Mouse (Mus musculus) embryonic fibroblast, embryonic 13.5 days (primary cell): Measurements from ENCODE around the gene Rragd.

Source experiments
- CTCF ChIP-seq: IDR thresholded peaks from 2 replicates; pipeline ENCODE4 v1.5.1; 2011; ENCODE audit warnings: mild to moderate bottlenecking, control low read depth, low read length, moderate library complexity, borderline replicate concordance; ENCODE audit not compliant: insufficient read depth
- POLR2A ChIP-seq: IDR thresholded peaks from 2 replicates; pipeline ENCODE4 v1.6.1; 2011; ENCODE audit warnings: low read depth, mild to moderate bottlenecking, control low read depth, low read length, moderate library complexity

- TF ChIP-seq CTCF (no peak), POLR2A (no peak)
Measured at GRCm38 (mm10) chr4:33062981-33063380, 80.1 kb downstream of the Rragd start, which contains the start of gene Gabrr2.
